ENCODE assay signal across 8 mouse cellular contexts in genomic region chr12:53612120-53612519, GRCm38 (mm10).
"Had no signal": no experiment of that assay in that cellular context is flagged by ENCODE, and none has a peak within 500 bp of the region (broad histone marks: within the 10 kb centered on the region; RNA-seq: fewer than 3 reads in every experiment).

No protein-coding gene starts in this region.

- DNase-seq: kidney, postnatal 14 days; liver; liver, embryonic 13.5 days; liver, postnatal 0 days; lung, postnatal 14 days; right cerebral cortex, adult 18-20 months; right cerebral cortex, postnatal 25 days; thymus, postnatal 4 days had no signal
